Mouse (Mus musculus): ENCODE measurements around the gene Fbxw5. TPM values are rescaled to one million over a fixed set of nuclear protein-coding genes. Genes with fewer than 3 reads are reported as not detected.

Gene Fbxw5
- total RNA-seq, 2 experiments from 2014 or later = 65.5 to 66.7 TPM

GRCm38 (mm10) chr2:25477967-25478675 is 22.4 kb upstream of the Fbxw5 start:
- no peak for DNase-seq

- no peak for DNase-seq
These were observed 20.8 kb upstream of the Fbxw5 start for GRCm38 (mm10) chr2:25479551-25480311.

DNA sequence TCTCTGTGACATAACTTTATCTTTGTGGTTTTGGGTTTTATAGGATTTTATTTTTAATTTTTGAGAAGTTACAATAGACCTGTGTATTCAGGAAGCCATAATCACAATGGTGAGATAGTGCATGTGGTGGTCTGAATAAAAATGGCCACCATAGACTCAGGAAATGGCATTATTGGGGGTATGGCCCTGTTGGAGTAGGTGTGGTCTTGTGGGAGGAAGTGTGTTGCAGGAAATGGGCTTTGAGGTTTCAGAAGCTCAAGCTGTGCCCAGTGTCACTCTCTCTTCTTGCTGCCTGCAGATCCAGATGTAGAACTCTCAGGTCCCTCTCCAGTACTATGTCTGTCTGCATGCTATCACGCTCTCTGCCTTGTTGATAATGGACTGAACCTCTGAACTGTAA is 20.0 kb upstream of the Fbxw5 start:
- DNase-seq = no peak

DNA sequence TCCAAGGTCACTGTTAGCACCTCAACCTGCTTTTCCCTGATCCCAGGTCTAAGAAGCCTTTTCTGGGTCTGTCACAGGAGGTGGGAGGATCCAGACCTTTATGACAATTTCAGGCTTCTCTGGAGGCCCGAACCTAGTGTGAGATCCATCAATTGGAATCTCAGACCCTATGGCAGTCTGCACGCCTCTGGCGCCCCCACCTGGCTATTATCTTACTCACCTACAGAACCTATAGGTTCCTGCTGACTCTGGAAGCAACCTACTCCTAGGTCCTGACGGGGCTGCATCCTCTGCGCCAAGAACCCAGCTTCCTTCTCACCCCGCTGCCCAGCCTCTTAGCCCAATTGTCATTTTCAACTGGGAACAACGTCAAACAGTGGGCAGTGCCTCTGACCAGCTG is 17.6 kb upstream of the Fbxw5 start:
- no peak for DNase-seq

- DNase-seq = no peak
These were observed 15.5 kb upstream of the Fbxw5 start for GRCm38 (mm10) chr2:25484901-25485647.

- no peak for DNase-seq
These were observed 12.4 kb upstream of the Fbxw5 start for GRCm38 (mm10) chr2:25487965-25488670.

DNA sequence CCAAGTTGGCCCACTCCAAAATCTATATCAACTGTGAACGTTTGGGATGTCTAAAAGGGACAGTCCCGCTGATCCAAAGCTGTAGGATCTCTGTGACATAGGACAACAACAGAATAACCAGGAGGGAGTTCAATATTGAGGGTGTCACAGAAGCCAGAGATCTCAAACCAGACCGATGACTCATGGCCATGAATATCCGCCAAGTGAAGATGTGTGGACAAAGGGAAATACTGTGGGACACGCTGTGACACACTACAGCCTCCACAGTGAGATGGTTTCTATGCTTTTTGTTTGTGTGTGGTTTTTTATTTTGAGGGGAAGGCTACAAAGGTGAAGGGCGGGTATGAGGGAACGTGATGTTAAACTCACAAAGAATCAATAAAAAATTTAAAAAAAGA is 11.9 kb upstream of the Fbxw5 start:
- no peak for DNase-seq

DNA sequence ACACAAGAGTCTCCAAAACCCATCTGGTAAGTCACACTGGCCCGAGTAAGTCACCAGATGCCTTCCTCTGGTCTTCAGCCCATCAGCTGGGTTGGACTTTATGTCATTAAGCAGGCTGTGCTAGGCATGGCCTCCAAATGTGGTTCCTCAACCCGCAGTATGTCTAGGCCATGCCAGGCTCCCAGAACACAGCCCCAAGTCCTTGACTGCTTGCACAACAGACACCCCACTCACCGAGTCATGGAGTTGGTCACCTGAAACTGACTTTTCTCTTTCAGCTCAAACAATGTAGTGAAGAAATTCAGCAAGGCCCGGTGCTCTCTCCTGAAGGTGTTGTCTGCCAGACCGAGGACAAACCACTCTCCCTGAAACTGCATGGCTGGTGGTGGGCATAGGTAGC is 7.6 kb upstream of the Fbxw5 start:
- no peak for DNase-seq

- no peak for DNase-seq
These were observed 7.0 kb upstream of the Fbxw5 start, which contains the start of gene Lcn12 for GRCm38 (mm10) chr2:25493476-25493961. Gene Lcn12, minus strand, starts transcription at chr2:25493911.

GRCm38 (mm10) chr2:25496462-25496861 is 4.1 kb upstream of the Fbxw5 start:
- DNase-seq = no peak

DNA sequence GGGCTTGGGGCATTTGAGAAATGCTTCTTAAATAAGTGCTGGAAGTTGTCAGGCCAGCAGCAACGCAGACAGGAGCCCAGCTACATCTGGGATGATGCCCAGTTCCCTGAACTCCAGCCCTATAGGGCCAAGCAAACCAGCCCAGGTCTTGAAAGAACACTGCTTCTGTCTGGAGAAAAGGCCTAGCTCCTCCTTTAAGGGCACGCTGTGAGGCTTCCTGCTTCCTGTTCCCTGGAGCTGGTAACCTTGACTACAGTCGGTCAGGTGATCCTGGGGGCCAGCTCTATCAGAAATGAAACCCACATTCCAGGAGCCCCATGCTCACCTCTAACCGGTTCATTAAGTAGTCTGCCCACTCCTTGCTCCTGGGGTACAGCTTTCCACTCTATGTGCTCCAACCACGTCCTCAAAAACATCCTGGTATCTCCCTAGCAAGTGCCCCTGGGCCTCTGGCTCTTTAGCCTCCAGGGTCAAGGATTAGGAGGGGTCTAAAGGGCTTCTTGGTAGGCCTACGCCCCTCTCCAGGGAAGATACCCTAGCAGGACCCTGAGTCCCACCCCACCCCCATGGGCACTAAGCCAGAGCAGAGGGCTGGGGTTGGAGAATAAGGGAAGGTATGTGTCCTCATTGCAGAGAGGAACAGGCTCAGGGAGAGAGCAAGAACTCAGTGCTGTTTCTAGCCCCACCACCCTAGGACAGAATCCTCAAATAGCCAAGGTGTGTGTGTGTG is 2.5 kb upstream of the Fbxw5 start:
- no peak for DNase-seq

- no peak for DNase-seq
These were observed 1.7 kb upstream of the Fbxw5 start for GRCm38 (mm10) chr2:25498622-25499478.

GRCm38 (mm10) chr2:25500071-25500575 is 427 bp upstream of the Fbxw5 start:
- DNase-seq = no peak

GRCm38 (mm10) chr2:25501593-25502486 is 1.3 kb downstream of the Fbxw5 start, which contains the start of gene C8g:
Gene C8g, minus strand, starts transcription at chr2:25501719.
- no peak for DNase-seq

DNA sequence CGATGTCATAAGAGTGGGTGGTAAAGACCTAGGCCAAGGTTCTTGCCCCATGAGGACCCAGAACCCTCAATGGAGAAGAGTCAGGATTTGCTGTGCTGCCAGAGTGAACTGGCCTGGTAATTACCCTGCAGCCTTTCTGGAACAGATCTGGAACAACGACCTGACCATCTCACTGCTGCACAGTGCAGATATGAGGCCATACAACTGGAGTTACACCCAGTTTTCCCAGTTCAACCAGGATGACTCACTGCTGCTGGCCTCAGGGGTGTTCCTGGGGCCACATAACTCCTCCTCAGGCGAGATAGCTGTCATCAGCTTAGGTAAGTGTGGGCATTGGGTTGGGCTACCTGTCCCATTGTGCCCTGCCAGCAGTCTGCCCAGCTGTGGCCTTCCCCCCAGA is 2.2 kb downstream of the Fbxw5 start:
- no peak for DNase-seq

GRCm38 (mm10) chr2:25504538-25504937 is 4.0 kb downstream of the Fbxw5 start:
- no peak for DNase-seq

GRCm38 (mm10) chr2:25505000-25505399 is 4.5 kb downstream of the Fbxw5 start:
- DNase-seq = no peak

DNA sequence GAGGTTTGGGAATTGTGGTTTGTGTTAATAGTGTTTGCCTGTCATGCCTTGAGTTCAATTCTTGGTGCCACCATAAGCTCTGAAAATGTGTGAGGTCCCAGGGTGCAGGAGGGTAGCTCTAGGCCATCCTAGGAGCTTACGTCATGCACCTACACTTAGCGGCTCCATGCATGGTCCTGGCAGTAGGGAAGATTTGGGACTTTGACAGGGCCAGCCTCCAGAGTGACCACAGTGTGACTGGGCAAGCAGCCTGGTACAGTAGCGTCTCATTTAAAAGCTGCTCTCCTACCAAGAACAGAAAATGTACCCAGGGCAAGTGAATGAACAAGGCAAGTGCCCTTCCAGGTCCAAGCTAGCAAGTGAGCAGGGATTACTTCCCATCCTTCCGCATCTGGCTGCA is 5.3 kb downstream of the Fbxw5 start:
- no peak for DNase-seq

DNA sequence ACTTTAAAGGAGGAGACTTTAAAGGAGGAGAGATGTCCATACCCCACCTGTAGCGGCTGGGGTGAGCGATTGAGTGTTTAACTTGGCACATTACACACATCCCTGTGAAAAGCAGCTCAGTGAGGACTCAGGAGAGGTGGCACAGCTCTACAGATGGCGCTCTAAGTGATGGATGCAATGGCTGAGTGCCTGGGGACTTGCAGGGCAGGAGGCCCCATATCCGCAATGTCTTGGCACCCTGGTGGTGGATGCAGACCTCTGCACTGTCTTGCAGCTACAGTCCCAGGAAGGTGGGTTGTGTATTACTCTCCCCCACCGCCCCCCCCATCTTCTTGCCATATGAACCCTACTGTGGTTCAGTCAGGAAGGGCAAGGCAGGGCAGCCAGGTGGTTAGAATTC is 6.4 kb downstream of the Fbxw5 start:
- no peak for DNase-seq

Measured in gastrocnemius, postnatal 10 days (tissue).